Mouse (Mus musculus) forebrain, postnatal 0 days (tissue): ENCODE results near the gene Carhsp1. TPM values are rescaled to one million over a fixed set of nuclear protein-coding genes. Genes with fewer than 3 reads are reported as not detected.

ENCODE experiments used
- ATAC-seq: fragments of 200-750 bp; cut with Nextera tagmentation; 2 replicates; pipeline ENCODE4 v1.8.0; 2017; ENCODE audit warnings: mild to moderate bottlenecking, moderate library complexity
- DNase-seq: peaks from one replicate; pipeline ENCODE4 v3.0.0-alpha.2; 2015
- H3K27ac ChIP-seq: fragments of 300-500 bp; sonication (generic); 2 replicates; pipeline ENCODE4 v1.5.1; 2014; ENCODE audit warnings: low read depth, mild to moderate bottlenecking, antibody characterized with exemption, low read length, moderate library complexity, mixed read lengths
- H3K27me3 ChIP-seq: fragments of 300-500 bp; sonication (generic); 2 replicates; pipeline ENCODE4 v1.6.1; 2014; ENCODE audit warnings: mild to moderate bottlenecking, low read length, mixed read lengths; ENCODE audit not compliant: insufficient read depth
- H3K36me3 ChIP-seq: fragments of 300-500 bp; sonication (generic); 2 replicates; pipeline ENCODE4 v1.6.1; 2014; ENCODE audit warnings: mild to moderate bottlenecking, moderate library complexity; ENCODE audit not compliant: insufficient read depth
- H3K4me1 ChIP-seq: fragments of 300-500 bp; sonication (generic); 2 replicates; pipeline ENCODE4 v1.6.1; 2014; ENCODE audit warnings: antibody characterized with exemption; ENCODE audit not compliant: insufficient read depth
- H3K4me2 ChIP-seq: fragments of 300-500 bp; sonication (generic); 2 replicates; pipeline ENCODE4 v1.6.1; 2014; ENCODE audit warnings: low read depth, mild to moderate bottlenecking, moderate library complexity
- H3K4me3 ChIP-seq: fragments of 300-500 bp; sonication (generic); 2 replicates; pipeline ENCODE4 v1.5.1; 2014; ENCODE audit warnings: low read depth, low read length, mixed read lengths
- H3K9ac ChIP-seq: fragments of 300-500 bp; sonication (generic); 2 replicates; pipeline ENCODE4 v1.6.1; 2014; ENCODE audit warnings: mild to moderate bottlenecking
- H3K9me3 ChIP-seq: fragments of 300-500 bp; sonication (generic); 2 replicates; pipeline ENCODE4 v1.6.1; 2016; ENCODE audit warnings: low read length
- CTCF ChIP-seq: sonication (generic); IDR thresholded peaks from 2 replicates; pipeline ENCODE4 v1.5.1; 2016; ENCODE audit warnings: antibody characterized with exemption, control low read depth, low read depth
- WGBS: fragments of 180-500 bp; shearing (Covaris S2); extraction: QIAGEN DNeasy Blood & Tissue Kit; methylation state at CpG from one replicate; pipeline ENCODE4 v1.1.7; 2014; 5-methylcytosine and 5-hydroxymethylcytosine counted together
- polyA plus RNA-seq: library from polyadenylated mRNA; unstranded; fragments of >200 nt; fragmentation: Nextera tagmentation; extraction: Ambion mirVana; gene quantifications from 2 replicates; pipeline ENCODE4 v1.2.1, GENCODE M21; 2015
- total RNA-seq: library from RNA; depleted of rRNA; stranded (reverse); fragments of >200 nt; gene quantifications from 2 replicates; pipeline ENCODE4 v1.2.3, GENCODE M21; 2014

Gene Carhsp1
- total and polyA plus RNA-seq, 2 experiments from 2014 or later = 142 to 144 TPM

GRCm38 (mm10) chr16:8631428-8631827 is 40.5 kb downstream of the Carhsp1 start:
- no peak overlapping the region for H3K9ac ChIP-seq
- no peak overlapping the region for H3K27ac ChIP-seq
- no peak overlapping the region for H3K4me2 ChIP-seq
- ATAC-seq (no peak), DNase-seq (no peak)
- H3K4me3 ChIP-seq = no peak overlapping the region
- H3K36me3 ChIP-seq = peaks cover 14% of the 10 kb centered on the region; the same call in 1 of the 2 replicates
- H3K27me3 ChIP-seq = no peaks in the 10 kb centered on the region
- 92% methylated on average over 5 of the region's 5 CpGs for WGBS
- H3K4me1 ChIP-seq = 0 out of 2 replicates have a peak, but pooled peaks cover 4% of the 10 kb centered on the region
- TF ChIP-seq CTCF = no peak
- no peaks in the 10 kb centered on the region for H3K9me3 ChIP-seq

GRCm38 (mm10) chr16:8630419-8630818 is 41.5 kb downstream of the Carhsp1 start:
- H3K9ac ChIP-seq = no peak overlapping the region
- peaks cover 8% of the 10 kb centered on the region; the same call in 1 of the 2 replicates for H3K36me3 ChIP-seq
- ATAC-seq = no peak
- no peak for DNase-seq
- no peak overlapping the region for H3K4me2 ChIP-seq
- WGBS = 79% methylated on average over 2 of the region's 2 CpGs
- no peak overlapping the region for H3K4me3 ChIP-seq
- no peak overlapping the region for H3K27ac ChIP-seq
- H3K27me3 ChIP-seq = no peaks in the 10 kb centered on the region
- no peaks in the 10 kb centered on the region for H3K9me3 ChIP-seq
- no peaks in the 10 kb centered on the region for H3K4me1 ChIP-seq
- TF ChIP-seq CTCF = no peak

- no peak overlapping the region for H3K9ac ChIP-seq
- peaks cover 9% of the 10 kb centered on the region for H3K36me3 ChIP-seq
- no peak overlapping the region for H3K4me2 ChIP-seq
- 82% methylated on average over 16 of the region's 16 CpGs for WGBS
- H3K4me3 ChIP-seq = no peak overlapping the region
- TF ChIP-seq CTCF = no peak
- DNase-seq = no peak
- no peak overlapping the region for H3K27ac ChIP-seq
- ATAC-seq = no peak
- no peaks in the 10 kb centered on the region for H3K27me3 ChIP-seq
- H3K9me3 ChIP-seq = no peaks in the 10 kb centered on the region
- H3K4me1 ChIP-seq = no peaks in the 10 kb centered on the region
Measured at GRCm38 (mm10) chr16:8620315-8621115, 51.4 kb downstream of the Carhsp1 start.

GRCm38 (mm10) chr16:8619659-8620314 is 52.2 kb downstream of the Carhsp1 start:
- Histone ChIP-seq H3K4me2 (no peak overlapping the region), H3K27ac (no peak overlapping the region), H3K4me1 (no peaks in the 10 kb centered on the region), H3K27me3 (no peaks in the 10 kb centered on the region), H3K36me3 (peaks cover 9% of the 10 kb centered on the region), H3K9ac (no peak overlapping the region), H3K9me3 (no peaks in the 10 kb centered on the region), H3K4me3 (no peak overlapping the region)
- DNase-seq (no peak), ATAC-seq (no peak)
- TF ChIP-seq CTCF = no peak
- WGBS = 54% methylated on average over 10 of the region's 10 CpGs

- Histone ChIP-seq H3K27me3 (no peaks in the 10 kb centered on the region; the same call in 1 of the 2 replicates), H3K36me3 (peaks cover 16% of the 10 kb centered on the region), H3K27ac (no peak overlapping the region), H3K4me1 (no peaks in the 10 kb centered on the region), H3K9me3 (no peaks in the 10 kb centered on the region), H3K4me3 (no peak overlapping the region), H3K9ac (no peak overlapping the region), H3K4me2 (no peak overlapping the region)
- ATAC-seq (no peak), DNase-seq (no peak)
- TF ChIP-seq CTCF = no peak
- 82% methylated on average over 3 of the region's 3 CpGs for WGBS
Measured at GRCm38 (mm10) chr16:8613447-8613846, 58.5 kb downstream of the Carhsp1 start.

GRCm38 (mm10) chr16:8613039-8613438 is 58.9 kb downstream of the Carhsp1 start:
- H3K9me3 ChIP-seq = no peaks in the 10 kb centered on the region
- DNase-seq = no peak
- no peaks in the 10 kb centered on the region for H3K4me1 ChIP-seq
- H3K9ac ChIP-seq = no peak overlapping the region
- TF ChIP-seq CTCF = no peak
- H3K4me2 ChIP-seq = no peak overlapping the region
- no peak overlapping the region for H3K27ac ChIP-seq
- WGBS = 79% methylated on average over 4 of the region's 4 CpGs
- peaks cover 16% of the 10 kb centered on the region for H3K36me3 ChIP-seq
- no peaks in the 10 kb centered on the region; the same call in 1 of the 2 replicates for H3K27me3 ChIP-seq
- no peak overlapping the region for H3K4me3 ChIP-seq
- no peak for ATAC-seq
